Mouse (Mus musculus): ENCODE data around the gene Arhgef17.

DNA sequence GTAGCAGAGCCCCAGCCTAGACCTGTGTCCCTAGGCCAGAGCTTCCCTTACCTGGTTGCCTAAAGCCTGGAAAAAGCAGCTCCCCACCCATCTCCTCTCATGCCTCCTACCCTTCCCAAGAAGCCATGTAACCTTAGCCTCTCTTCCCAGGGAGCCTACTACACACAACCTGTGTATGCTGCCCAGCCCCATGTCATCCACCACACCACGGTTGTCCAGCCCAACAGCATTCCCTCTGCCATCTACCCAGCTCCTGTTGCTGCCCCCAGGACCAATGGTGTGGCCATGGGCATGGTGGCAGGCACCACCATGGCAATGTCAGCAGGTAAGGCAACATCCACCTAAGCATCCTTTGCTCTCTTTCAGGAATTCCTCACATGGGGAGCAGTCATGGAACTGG, 98.0 kb downstream of the Arhgef17 start:
- TF ChIP-seq HCFC1 (IDR thresholded peaks at IDR 0.05; ENCODE audit: borderline replicate concordance, insufficient read depth, low read length) (no peak), MAFK (IDR thresholded peaks at IDR 0.05; ENCODE audit: insufficient read depth, low read depth, low read length) (no peak), CHD2 (IDR thresholded peaks at IDR 0.05; ENCODE audit: low read depth, low read length) (no peak), ZC3H11A (IDR thresholded peaks at IDR 0.05; ENCODE audit: borderline replicate concordance, low read depth, low read length) (no peak), ZNF384 (IDR thresholded peaks at IDR 0.05; ENCODE audit: low read depth, low read length) (no peak)
